Mouse (Mus musculus): ENCODE results near the gene Olfr974. TPM values are rescaled to one million over a fixed set of nuclear protein-coding genes. Genes with fewer than 3 reads are reported as not detected.
"Not testable (repeated sequence)": the region's sequence is repeated elsewhere in the genome, so short reads cannot be mapped to it uniquely, and the experiment has no call there.

Olfr974 gene
- not detected in 2 replicates for polyA plus RNA-seq (2014; fragmentation: Nextera tagmentation; extraction: Ambion mirVana)

DNA sequence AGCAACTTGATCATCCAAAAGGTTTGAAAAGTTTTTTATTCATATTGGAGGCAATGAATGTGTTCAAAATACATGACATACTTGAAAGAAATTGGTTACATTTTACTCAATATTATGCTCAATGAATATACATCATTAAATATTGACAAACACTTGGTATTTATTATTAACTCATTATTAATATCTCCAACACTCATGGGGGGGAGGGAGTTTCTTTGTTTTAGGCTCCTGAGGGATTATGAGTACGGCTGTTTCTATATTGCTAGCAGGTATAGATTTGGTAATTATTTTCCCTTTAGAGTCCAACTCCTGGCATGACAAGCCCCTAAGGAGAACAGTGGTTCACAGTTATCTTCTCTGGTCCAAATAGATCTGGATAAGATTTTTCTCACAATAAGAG, at the start of gene Olfr974:
Gene Olfr974 (plus strand): TSS at position 301 of the 400 bp plus-strand sequence.
- WGBS = 90% methylated on average over 1 of the region's 1 CpGs

DNA sequence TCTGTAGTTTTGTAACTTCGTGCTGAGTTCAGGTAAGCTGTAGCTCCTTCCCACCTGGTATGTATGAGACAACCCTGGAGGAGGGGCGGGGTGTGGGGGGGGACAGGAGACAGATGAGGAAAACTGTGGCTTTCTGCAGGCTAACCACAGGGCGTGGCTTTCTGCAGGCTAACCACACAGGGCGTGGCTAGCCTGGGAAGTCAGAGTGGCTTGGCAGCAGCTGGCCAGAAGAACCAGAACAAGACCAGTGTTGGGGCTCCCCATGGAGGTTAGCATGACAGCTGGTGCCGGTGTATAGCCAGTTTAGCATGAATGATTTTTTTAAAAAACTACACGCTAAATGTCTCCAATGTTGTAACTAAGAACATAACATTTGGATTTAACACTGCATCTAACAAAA, 32.2 kb upstream of the Olfr974 start:
- Histone ChIP-seq H3K27me3 (ENCODE audit: control insufficient read depth, insufficient read depth, low read length) (no peaks in the 10 kb centered on the region), H3K27ac (replicated peaks; ENCODE audit: low read depth, low read length) (no peak overlapping the region), H3K4me2 (ENCODE audit: low read depth, severe bottlenecking) (no peak overlapping the region), H3K4me1 (ENCODE audit: control insufficient read depth, insufficient read depth, low read length) (no peaks in the 10 kb centered on the region), H3K4me3 (ENCODE audit: low read depth, low read length) (no peak overlapping the region), H3K9ac (ENCODE audit: low read length) (no peak overlapping the region), H3K9me3 (ENCODE audit: control insufficient read depth, low read length) (no peaks in the 10 kb centered on the region), H3K36me3 (ENCODE audit: control insufficient read depth, insufficient read depth, low read length) (no peaks in the 10 kb centered on the region)
- 79% methylated on average over 6 of the region's 6 CpGs for WGBS
- DNase-seq (ENCODE audit: low spot score) (no peak), ATAC-seq (ENCODE audit: insufficient number of reproducible peaks, low FRiP score, low TSS enrichment, low read depth) (no peak)

More for the DNA sequence above, at the start of gene Olfr974:
- H3K4me3 ChIP-seq (ENCODE audit: low read depth, low read length) = no peak within 1 kb of the TSS
- H3K27me3 ChIP-seq (ENCODE audit: control insufficient read depth, insufficient read depth, low read length) = no peaks in the 10 kb centered on the region
- H3K4me2 ChIP-seq (ENCODE audit: low read depth, severe bottlenecking) = no peak within 1 kb of the TSS
- no peaks in the 10 kb centered on the region for H3K9me3 ChIP-seq (ENCODE audit: control insufficient read depth, low read length)
- ATAC-seq (ENCODE audit: insufficient number of reproducible peaks, low FRiP score, low TSS enrichment, low read depth) = no peak
- H3K4me1 ChIP-seq (ENCODE audit: control insufficient read depth, insufficient read depth, low read length) = no peaks in the 10 kb centered on the region
- no peak within 1 kb of the TSS for H3K9ac ChIP-seq (ENCODE audit: low read length)
- no peaks in the 10 kb centered on the region for H3K36me3 ChIP-seq (ENCODE audit: control insufficient read depth, insufficient read depth, low read length)
- no peak within 1 kb of the TSS for H3K27ac ChIP-seq (replicated peaks; ENCODE audit: low read depth, low read length)
- no peak for DNase-seq (ENCODE audit: low spot score)

DNA sequence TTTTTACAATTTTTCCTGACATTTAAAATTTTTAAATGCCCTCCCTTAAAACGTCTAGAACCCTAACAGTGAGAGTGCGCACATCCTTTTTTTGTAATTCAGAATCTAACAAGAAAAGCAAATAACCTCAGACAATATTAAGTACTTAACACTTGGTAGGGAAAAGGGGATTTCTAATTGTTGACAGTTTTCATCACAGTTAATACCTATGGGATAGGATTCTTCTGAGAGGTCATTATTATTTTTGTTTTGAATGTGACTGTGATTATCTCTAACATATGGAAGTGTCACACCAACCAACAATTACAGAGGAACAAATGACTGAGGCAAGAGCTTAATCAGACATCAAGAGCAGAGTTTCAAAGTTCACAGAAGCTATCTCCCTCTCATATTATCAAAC, 30.3 kb upstream of the Olfr974 start, which contains the start of gene Olfr229:
Gene Olfr229 (plus strand): TSS at position 301 of the 400 bp plus-strand sequence.
- no peak within 1 kb of the TSS for H3K4me3 ChIP-seq (ENCODE audit: low read depth, low read length)
- H3K27ac ChIP-seq (replicated peaks; ENCODE audit: low read depth, low read length) = no peak within 1 kb of the TSS
- 75% methylated on average over 2 of the region's 2 CpGs for WGBS
- no peaks in the 10 kb centered on the region for H3K36me3 ChIP-seq (ENCODE audit: control insufficient read depth, insufficient read depth, low read length)
- H3K4me2 ChIP-seq (ENCODE audit: low read depth, severe bottlenecking) = no peak within 1 kb of the TSS
- no peaks in the 10 kb centered on the region for H3K9me3 ChIP-seq (ENCODE audit: control insufficient read depth, low read length)
- H3K27me3 ChIP-seq (ENCODE audit: control insufficient read depth, insufficient read depth, low read length) = no peaks in the 10 kb centered on the region
- no peaks in the 10 kb centered on the region for H3K4me1 ChIP-seq (ENCODE audit: control insufficient read depth, insufficient read depth, low read length)
- ATAC-seq (ENCODE audit: insufficient number of reproducible peaks, low FRiP score, low TSS enrichment, low read depth) = no peak
- H3K9ac ChIP-seq (ENCODE audit: low read length) = no peak within 1 kb of the TSS
- DNase-seq (ENCODE audit: low spot score) = no peak

DNA sequence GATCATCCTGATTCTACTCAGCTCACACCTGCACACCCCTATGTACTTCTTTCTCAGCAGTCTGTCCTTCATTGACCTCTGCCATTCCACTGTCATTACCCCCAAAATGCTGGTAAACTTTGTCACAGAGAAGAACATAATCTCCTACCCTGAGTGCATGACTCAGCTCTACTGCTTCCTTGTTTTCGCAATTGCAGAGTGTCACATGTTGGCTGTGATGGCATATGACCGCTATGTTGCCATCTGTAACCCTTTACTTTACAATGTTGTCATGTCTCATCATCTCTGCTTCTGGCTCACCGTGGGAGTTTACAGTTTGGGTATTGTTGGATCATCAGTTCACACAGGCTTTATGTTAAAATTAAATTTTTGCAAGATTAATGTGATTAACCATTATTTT, 27.4 kb upstream of the Olfr974 start:
- 81% methylated on average over 3 of the region's 3 CpGs for WGBS
- no peak overlapping the region for H3K9ac ChIP-seq (ENCODE audit: low read length)

DNA sequence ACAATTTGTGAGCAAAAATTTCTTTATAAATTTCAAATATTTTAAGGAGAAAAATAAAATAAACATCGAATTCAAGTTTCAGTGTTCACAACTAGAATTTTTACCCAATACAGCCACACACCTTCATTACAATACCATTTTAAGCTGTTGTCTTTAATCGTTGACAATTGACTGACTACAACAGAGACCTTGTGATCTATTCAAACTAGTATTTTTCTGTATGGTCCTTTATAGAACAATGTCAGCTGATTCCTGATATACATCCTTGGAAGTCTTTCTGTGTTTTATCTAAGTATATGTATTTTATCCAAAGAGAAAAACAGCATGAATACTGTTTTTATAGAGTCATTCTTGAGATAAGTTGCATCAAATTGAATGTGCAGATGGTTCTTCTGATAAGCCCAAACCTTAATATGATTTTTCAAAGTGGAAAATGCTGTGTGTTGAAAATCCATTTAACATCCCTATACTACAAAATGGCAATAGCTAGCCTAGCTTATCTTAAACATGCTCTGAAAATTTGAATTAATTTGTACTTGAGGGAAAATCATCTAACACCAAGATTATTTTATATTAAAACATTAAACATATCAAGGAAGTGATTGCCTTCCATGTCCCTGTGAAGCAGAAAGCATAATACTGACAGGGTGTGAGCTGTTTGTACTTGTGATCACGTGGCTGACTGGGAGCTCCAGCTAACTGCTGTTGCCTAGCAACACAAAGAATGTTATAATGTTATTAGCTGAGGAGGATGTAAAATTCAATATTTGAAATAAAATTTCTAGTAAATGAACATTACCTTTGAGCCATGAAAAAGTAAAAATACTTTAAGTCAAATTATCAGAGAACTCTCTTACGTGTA, 9.1 kb upstream of the Olfr974 start:
- H3K4me2 ChIP-seq (ENCODE audit: low read depth, severe bottlenecking); H3K27me3 ChIP-seq (ENCODE audit: control insufficient read depth, insufficient read depth, low read length); ATAC-seq (ENCODE audit: insufficient number of reproducible peaks, low FRiP score, low TSS enrichment, low read depth); H3K4me3 ChIP-seq (ENCODE audit: low read depth, low read length); H3K27ac ChIP-seq (replicated peaks; ENCODE audit: low read depth, low read length); H3K9ac ChIP-seq (ENCODE audit: low read length); H3K9me3 ChIP-seq (ENCODE audit: control insufficient read depth, low read length); H3K4me1 ChIP-seq (ENCODE audit: control insufficient read depth, insufficient read depth, low read length); DNase-seq (ENCODE audit: low spot score); H3K36me3 ChIP-seq (ENCODE audit: control insufficient read depth, insufficient read depth, low read length): not testable (repeated sequence)
- WGBS = no CpG with 5 or more reads among the region's 4 CpGs

More for the DNA sequence above, 27.4 kb upstream of the Olfr974 start:
- no peak overlapping the region for H3K4me2 ChIP-seq (ENCODE audit: low read depth, severe bottlenecking)
- no peak overlapping the region for H3K4me3 ChIP-seq (ENCODE audit: low read depth, low read length)
- ATAC-seq (ENCODE audit: insufficient number of reproducible peaks, low FRiP score, low TSS enrichment, low read depth) (no peak), DNase-seq (ENCODE audit: low spot score) (no peak)
- H3K9me3 ChIP-seq (ENCODE audit: control insufficient read depth, low read length) = no peaks in the 10 kb centered on the region
- no peak overlapping the region for H3K27ac ChIP-seq (replicated peaks; ENCODE audit: low read depth, low read length)
- H3K27me3 ChIP-seq (ENCODE audit: control insufficient read depth, insufficient read depth, low read length) = no peaks in the 10 kb centered on the region
- H3K36me3 ChIP-seq (ENCODE audit: control insufficient read depth, insufficient read depth, low read length) = no peaks in the 10 kb centered on the region
- no peaks in the 10 kb centered on the region for H3K4me1 ChIP-seq (ENCODE audit: control insufficient read depth, insufficient read depth, low read length)

DNA sequence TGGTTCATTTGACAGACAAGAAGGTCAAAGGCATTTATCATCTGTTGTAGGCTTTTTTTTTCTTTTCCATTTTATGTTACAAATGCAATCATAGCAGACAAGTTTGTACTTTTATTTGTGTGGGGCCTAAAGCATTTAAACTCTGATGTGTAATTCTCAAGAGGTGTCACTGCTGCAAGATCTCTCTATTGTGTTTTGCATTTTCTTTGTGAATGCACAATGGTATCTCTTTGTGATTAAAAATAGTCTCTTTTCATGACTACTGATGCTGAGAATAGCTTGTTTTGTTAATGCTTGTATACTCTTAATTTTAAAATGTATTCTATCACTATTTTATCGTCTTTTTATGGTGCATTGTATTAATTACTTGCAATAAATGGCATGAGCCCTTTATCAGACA, 8.5 kb upstream of the Olfr974 start:
- H3K4me2 ChIP-seq (ENCODE audit: low read depth, severe bottlenecking); H3K36me3 ChIP-seq (ENCODE audit: control insufficient read depth, insufficient read depth, low read length); H3K4me1 ChIP-seq (ENCODE audit: control insufficient read depth, insufficient read depth, low read length); H3K4me3 ChIP-seq (ENCODE audit: low read depth, low read length); H3K9me3 ChIP-seq (ENCODE audit: control insufficient read depth, low read length); DNase-seq (ENCODE audit: low spot score); H3K9ac ChIP-seq (ENCODE audit: low read length); ATAC-seq (ENCODE audit: insufficient number of reproducible peaks, low FRiP score, low TSS enrichment, low read depth); H3K27ac ChIP-seq (replicated peaks; ENCODE audit: low read depth, low read length); H3K27me3 ChIP-seq (ENCODE audit: control insufficient read depth, insufficient read depth, low read length): not testable (repeated sequence)
- 68% methylated on average over 1 of the region's 1 CpGs for WGBS

DNA sequence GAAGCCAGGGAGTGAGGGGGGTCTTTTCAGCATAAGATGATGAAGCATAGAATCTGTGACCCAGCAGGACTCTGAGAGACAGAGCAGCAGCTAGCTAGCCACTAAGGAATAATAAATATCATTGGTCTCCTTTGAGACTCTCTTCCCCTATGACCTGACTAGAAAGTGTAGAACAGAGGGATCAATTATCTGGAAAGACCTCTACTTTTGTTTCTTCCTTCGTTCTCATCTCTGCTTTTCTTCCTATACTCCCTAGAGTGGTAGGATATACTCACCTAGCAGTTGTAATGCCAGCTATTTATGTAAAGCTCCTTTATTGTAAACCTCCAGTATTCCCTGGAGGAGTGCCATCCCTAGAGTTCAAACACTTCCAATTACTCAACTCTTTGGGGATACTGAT, 14.6 kb downstream of the Olfr974 start, which contains the start of gene Olfr975:
Gene Olfr975 (minus strand): TSS at position 101 of the 400 bp plus-strand sequence.
- 65% methylated on average over 1 of the region's 1 CpGs for WGBS

DNA sequence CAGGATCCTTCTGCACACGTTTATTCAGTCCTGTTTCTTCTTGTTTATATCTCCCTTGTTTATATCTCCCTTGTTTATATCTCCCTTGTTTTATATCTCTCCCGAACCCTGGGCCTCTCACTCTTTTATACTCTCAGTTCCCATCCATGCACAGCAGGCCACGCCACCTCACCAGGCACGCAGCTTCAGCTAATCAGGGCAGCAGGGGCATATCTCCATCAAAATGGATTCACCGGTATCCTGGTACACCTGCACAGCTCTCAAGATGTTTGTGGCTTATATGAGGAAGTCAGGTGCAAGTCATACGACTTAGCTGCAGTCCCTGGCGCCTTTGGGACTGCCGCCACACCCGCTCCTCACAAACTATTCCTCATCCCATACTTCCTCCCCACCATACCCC, 23.7 kb downstream of the Olfr974 start, which contains the start of gene Olfr976:
Gene Olfr976 (minus strand): TSS at position 101 of the 400 bp plus-strand sequence.
- not testable (repeated sequence) for H3K9ac ChIP-seq (ENCODE audit: low read length); H3K4me1 ChIP-seq (ENCODE audit: control insufficient read depth, insufficient read depth, low read length); ATAC-seq (ENCODE audit: insufficient number of reproducible peaks, low FRiP score, low TSS enrichment, low read depth); H3K9me3 ChIP-seq (ENCODE audit: control insufficient read depth, low read length); H3K27me3 ChIP-seq (ENCODE audit: control insufficient read depth, insufficient read depth, low read length); H3K27ac ChIP-seq (replicated peaks; ENCODE audit: low read depth, low read length); DNase-seq (ENCODE audit: low spot score); H3K36me3 ChIP-seq (ENCODE audit: control insufficient read depth, insufficient read depth, low read length); H3K4me3 ChIP-seq (ENCODE audit: low read depth, low read length); H3K4me2 ChIP-seq (ENCODE audit: low read depth, severe bottlenecking)
- WGBS = 85% methylated on average over 6 of the region's 9 CpGs

More for the DNA sequence above, 14.6 kb downstream of the Olfr974 start, which contains the start of gene Olfr975:
- H3K9ac ChIP-seq (ENCODE audit: low read length) = no peak within 1 kb of the TSS
- H3K9me3 ChIP-seq (ENCODE audit: control insufficient read depth, low read length) = no peaks in the 10 kb centered on the region
- H3K4me2 ChIP-seq (ENCODE audit: low read depth, severe bottlenecking) = no peak within 1 kb of the TSS
- no peaks in the 10 kb centered on the region for H3K36me3 ChIP-seq (ENCODE audit: control insufficient read depth, insufficient read depth, low read length)
- H3K27ac ChIP-seq (replicated peaks; ENCODE audit: low read depth, low read length) = no peak within 1 kb of the TSS
- H3K4me3 ChIP-seq (ENCODE audit: low read depth, low read length) = no peak within 1 kb of the TSS
- ATAC-seq (ENCODE audit: insufficient number of reproducible peaks, low FRiP score, low TSS enrichment, low read depth) = no peak
- H3K4me1 ChIP-seq (ENCODE audit: control insufficient read depth, insufficient read depth, low read length) = no peaks in the 10 kb centered on the region
- no peaks in the 10 kb centered on the region for H3K27me3 ChIP-seq (ENCODE audit: control insufficient read depth, insufficient read depth, low read length)
- DNase-seq (ENCODE audit: low spot score) = no peak
